Mouse (Mus musculus): ENCODE measurements around the gene Pdilt. TPM values are rescaled to one million over a fixed set of nuclear protein-coding genes. Genes with fewer than 3 reads are reported as not detected.

Gene Pdilt
- total and polyA plus RNA-seq, 2 experiments from 2014 or later = 0.07 TPM; not detected in 1

DNA sequence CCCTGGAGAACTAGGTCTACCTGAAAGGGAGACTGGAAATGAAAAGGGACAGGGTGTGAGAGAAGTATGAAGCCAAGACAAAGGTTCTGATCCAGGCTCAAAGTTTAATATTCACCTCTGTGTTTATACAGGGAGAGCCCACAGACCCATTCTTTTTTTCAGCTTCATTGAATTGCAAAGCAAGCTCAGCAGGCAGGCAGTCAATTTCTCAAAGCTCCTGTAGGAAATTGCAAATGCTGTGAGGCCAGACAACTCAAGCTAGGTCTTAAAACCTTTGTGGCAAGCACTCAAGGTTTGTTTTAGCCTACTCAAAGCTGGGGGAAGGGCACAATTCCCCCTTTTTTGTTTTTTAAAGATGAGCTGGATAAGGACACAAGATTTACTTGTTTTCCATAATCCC, 22.3 kb upstream of the Pdilt start:
- Histone ChIP-seq H3K9me3 (ENCODE audit: low read length) (no peaks in the 10 kb centered on the region), H3K27me3 (ENCODE audit: insufficient read depth, low read length) (no peaks in the 10 kb centered on the region), H3K4me3 (ENCODE audit: low read depth, low read length) (no peak overlapping the region), H3K27ac (ENCODE audit: low read depth, low read length) (no peak overlapping the region), H3K9ac (no peak overlapping the region), H3K36me3 (ENCODE audit: insufficient read depth) (no peaks in the 10 kb centered on the region), H3K4me2 (ENCODE audit: low read depth) (no peak overlapping the region), H3K4me1 (ENCODE audit: insufficient read depth) (no peaks in the 10 kb centered on the region)
- TF ChIP-seq CTCF (IDR thresholded peaks at IDR 0.05; ENCODE audit: low read depth) = no peak
- DNase-seq (no peak), ATAC-seq (no peak)

DNA sequence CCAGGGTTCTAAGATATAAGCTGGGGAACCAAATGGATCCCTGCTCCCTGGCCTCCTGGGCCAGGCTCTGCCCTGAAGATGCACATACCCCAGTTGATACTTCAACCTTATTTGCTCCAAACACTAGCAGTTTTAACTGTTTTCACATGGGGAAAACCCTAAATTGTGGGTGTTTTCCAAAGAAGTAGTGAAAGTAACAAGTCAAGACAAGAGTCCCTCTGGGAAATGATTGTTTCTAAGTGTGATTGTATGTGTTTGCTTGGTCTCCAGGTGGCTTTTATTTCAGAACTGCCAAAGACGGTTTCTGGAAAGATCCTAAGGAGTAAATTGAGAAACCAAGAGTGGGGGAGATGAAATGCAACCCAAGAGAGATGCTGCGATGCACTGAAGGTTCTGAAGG, 19.2 kb upstream of the Pdilt start:
- no peak overlapping the region for H3K27ac ChIP-seq (ENCODE audit: low read depth, low read length)
- H3K36me3 ChIP-seq (ENCODE audit: insufficient read depth) = no peaks in the 10 kb centered on the region
- H3K4me3 ChIP-seq (ENCODE audit: low read depth, low read length) = no peak overlapping the region
- no peak overlapping the region for H3K9ac ChIP-seq
- no peak for TF ChIP-seq CTCF (IDR thresholded peaks at IDR 0.05; ENCODE audit: low read depth)
- H3K4me1 ChIP-seq (ENCODE audit: insufficient read depth) = no peaks in the 10 kb centered on the region
- no peak for DNase-seq
- 86% methylated on average over 2 of the region's 2 CpGs for WGBS
- H3K9me3 ChIP-seq (ENCODE audit: low read length) = no peaks in the 10 kb centered on the region
- H3K4me2 ChIP-seq (ENCODE audit: low read depth) = no peak overlapping the region
- no peak for ATAC-seq
- no peaks in the 10 kb centered on the region for H3K27me3 ChIP-seq (ENCODE audit: insufficient read depth, low read length)

DNA sequence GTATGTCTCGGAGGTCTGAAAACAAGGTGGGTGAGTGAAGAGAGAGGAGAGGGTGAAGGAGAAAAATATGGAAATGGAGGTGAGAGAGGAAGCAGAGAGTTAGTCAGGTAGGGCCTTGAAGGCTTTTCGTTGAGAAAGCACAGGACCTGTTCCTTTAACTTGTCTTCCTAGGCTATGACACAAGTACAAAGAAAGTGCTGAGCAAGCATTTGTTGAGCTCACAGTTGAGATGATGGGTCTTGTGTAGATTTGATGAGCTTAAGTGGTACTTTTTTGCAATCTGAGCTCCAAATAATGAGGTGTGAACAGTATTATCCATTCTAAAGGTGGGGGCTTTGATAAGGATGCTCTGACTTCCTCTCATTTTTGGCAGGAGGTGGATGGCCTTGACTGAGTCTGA, 11.1 kb upstream of the Pdilt start:
- Histone ChIP-seq H3K9ac (no peak overlapping the region), H3K27ac (ENCODE audit: low read depth, low read length) (no peak overlapping the region), H3K4me1 (ENCODE audit: insufficient read depth) (no peaks in the 10 kb centered on the region), H3K4me2 (ENCODE audit: low read depth) (no peak overlapping the region), H3K27me3 (ENCODE audit: insufficient read depth, low read length) (no peaks in the 10 kb centered on the region), H3K4me3 (ENCODE audit: low read depth, low read length) (no peak overlapping the region), H3K9me3 (ENCODE audit: low read length) (no peaks in the 10 kb centered on the region), H3K36me3 (ENCODE audit: insufficient read depth) (no peaks in the 10 kb centered on the region)
- no peak for TF ChIP-seq CTCF (IDR thresholded peaks at IDR 0.05; ENCODE audit: low read depth)
- DNase-seq (no peak), ATAC-seq (no peak)
- WGBS = 82% methylated on average over 2 of the region's 2 CpGs

DNA sequence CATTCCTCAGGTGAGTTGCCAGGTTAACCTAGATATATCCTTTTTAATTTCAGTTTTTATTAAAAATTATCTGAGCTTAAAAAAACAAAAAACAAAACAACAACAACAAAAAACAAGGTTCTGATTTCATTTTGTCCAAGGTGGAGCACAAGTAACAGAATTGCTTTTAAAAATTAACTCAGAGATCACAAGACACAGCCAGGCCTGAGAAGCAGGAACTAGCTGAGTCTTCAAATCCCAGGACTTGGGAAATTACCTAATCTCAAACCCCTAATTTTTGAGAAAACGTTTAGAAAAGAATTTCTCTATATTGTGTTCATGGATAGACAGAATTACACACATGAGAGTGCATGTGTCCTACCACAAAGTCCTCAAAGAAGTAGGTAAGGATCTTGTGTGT, 9.6 kb upstream of the Pdilt start:
- Histone ChIP-seq H3K4me3 (ENCODE audit: low read depth, low read length) (no peak overlapping the region), H3K9me3 (ENCODE audit: low read length) (no peaks in the 10 kb centered on the region), H3K4me2 (ENCODE audit: low read depth) (no peak overlapping the region), H3K4me1 (ENCODE audit: insufficient read depth) (no peaks in the 10 kb centered on the region), H3K27me3 (ENCODE audit: insufficient read depth, low read length) (no peaks in the 10 kb centered on the region), H3K36me3 (ENCODE audit: insufficient read depth) (no peaks in the 10 kb centered on the region), H3K27ac (ENCODE audit: low read depth, low read length) (no peak overlapping the region), H3K9ac (no peak overlapping the region)
- 52% methylated on average over 1 of the region's 1 CpGs for WGBS
- DNase-seq (no peak), ATAC-seq (no peak)
- TF ChIP-seq CTCF (IDR thresholded peaks at IDR 0.05; ENCODE audit: low read depth) = no peak

DNA sequence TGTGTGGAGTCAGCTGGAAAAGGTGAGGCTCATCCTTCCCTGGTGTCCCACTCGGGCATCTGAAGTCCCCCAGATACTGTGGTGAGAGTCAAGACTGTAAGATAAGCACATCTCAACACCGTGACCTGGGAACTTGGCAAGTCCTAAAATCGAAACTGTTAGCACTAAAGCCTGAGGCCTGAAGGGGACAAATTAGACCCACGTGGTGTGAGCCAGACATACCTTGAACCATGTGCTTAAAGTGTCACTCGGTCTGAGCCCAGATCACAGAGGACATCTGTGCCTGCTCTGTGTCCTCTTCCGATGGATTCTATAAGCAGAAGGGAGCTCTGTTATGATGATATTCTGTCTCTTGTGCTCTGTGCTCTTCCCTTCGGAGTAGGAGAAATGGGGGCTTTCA, 5.3 kb upstream of the Pdilt start:
- no peaks in the 10 kb centered on the region for H3K9me3 ChIP-seq (ENCODE audit: low read length)
- no peak overlapping the region for H3K4me2 ChIP-seq (ENCODE audit: low read depth)
- no peaks in the 10 kb centered on the region for H3K27me3 ChIP-seq (ENCODE audit: insufficient read depth, low read length)
- H3K4me3 ChIP-seq (ENCODE audit: low read depth, low read length) = no peak overlapping the region
- H3K36me3 ChIP-seq (ENCODE audit: insufficient read depth) = no peaks in the 10 kb centered on the region
- H3K9ac ChIP-seq = no peak overlapping the region
- no peak for DNase-seq
- no peaks in the 10 kb centered on the region for H3K4me1 ChIP-seq (ENCODE audit: insufficient read depth)
- 92% methylated on average over 7 of the region's 7 CpGs for WGBS
- TF ChIP-seq CTCF (IDR thresholded peaks at IDR 0.05; ENCODE audit: low read depth) = no peak
- H3K27ac ChIP-seq (ENCODE audit: low read depth, low read length) = no peak overlapping the region
- ATAC-seq = no peak

DNA sequence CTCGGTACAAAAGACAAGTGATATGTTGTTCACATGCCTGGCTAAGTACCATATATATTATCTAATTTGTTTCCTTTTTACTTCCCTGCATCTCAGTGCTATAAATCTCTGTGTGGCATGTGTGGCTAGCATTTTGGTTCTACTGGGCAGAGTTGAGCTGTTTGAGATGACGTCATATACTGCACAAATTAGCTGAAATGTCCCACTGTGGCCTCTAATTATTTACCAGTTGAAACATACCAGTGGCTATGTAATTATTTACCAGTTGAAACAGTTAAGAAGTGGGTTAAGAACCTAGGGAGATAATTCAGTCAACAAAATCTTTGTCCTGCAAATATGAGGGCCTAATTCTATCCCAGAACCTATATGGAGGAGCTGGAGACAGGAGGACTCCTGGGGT, 4.3 kb upstream of the Pdilt start:
- Histone ChIP-seq H3K9me3 (ENCODE audit: low read length) (no peaks in the 10 kb centered on the region), H3K4me2 (ENCODE audit: low read depth) (no peak overlapping the region), H3K27me3 (ENCODE audit: insufficient read depth, low read length) (no peaks in the 10 kb centered on the region), H3K4me3 (ENCODE audit: low read depth, low read length) (no peak overlapping the region), H3K36me3 (ENCODE audit: insufficient read depth) (no peaks in the 10 kb centered on the region), H3K9ac (no peak overlapping the region), H3K27ac (ENCODE audit: low read depth, low read length) (no peak overlapping the region), H3K4me1 (ENCODE audit: insufficient read depth) (no peaks in the 10 kb centered on the region)
- no peak for ATAC-seq
- 52% methylated on average over 2 of the region's 2 CpGs for WGBS
- no peak for TF ChIP-seq CTCF (IDR thresholded peaks at IDR 0.05; ENCODE audit: low read depth)
- DNase-seq = no peak

DNA sequence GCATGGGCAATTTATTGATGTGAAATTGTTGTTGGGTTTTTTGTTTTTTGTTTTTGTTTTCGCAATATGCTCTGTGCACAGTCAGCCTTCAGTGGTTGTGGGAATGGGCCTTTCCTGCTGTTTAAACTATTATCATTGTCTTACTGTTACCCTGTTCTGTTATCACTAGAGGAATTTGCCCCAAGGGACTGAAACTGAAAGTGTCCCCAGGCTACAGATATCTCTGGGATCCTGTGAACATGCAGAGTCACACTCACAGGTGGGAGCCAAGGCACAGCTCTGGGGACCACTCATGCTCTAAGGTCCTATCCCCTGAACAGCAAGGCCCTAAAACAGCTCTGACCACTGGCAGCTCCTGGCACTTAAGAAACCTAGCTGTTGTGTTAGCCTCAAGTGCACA, 3.8 kb upstream of the Pdilt start:
- DNase-seq = no peak
- 92% methylated on average over 1 of the region's 1 CpGs for WGBS

DNA sequence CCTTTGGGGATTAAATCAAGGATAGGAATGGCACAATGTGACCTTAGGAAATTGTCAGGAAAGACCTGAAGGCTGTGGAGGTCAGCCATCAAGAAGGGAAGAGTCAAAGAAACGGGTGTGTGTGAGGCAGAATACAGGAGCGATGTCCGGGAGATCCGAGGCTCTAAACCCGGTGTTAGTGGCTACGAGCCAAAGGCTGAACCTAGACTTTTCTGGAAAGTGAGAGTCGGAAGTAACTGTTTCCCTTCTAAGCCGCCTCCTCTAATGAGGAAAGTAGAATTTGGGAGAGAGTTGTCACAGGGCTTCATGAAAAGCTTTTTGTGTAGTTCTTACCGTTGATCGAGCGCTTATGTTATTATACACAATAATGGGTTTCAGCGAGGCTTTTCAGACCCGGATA, 3.2 kb upstream of the Pdilt start:
- H3K4me2 ChIP-seq (ENCODE audit: low read depth) = peak overlapping the region; percentile 19; the same call in 1 of the 2 replicates
- H3K4me1 ChIP-seq (ENCODE audit: insufficient read depth) = no peaks in the 10 kb centered on the region
- WGBS = 15% methylated on average over 13 of the region's 13 CpGs
- no peak overlapping the region for H3K4me3 ChIP-seq (ENCODE audit: low read depth, low read length)
- no peak for TF ChIP-seq CTCF (IDR thresholded peaks at IDR 0.05; ENCODE audit: low read depth)
- no peaks in the 10 kb centered on the region for H3K9me3 ChIP-seq (ENCODE audit: low read length)
- DNase-seq (no peak), ATAC-seq (no peak)
- H3K36me3 ChIP-seq (ENCODE audit: insufficient read depth) = no peaks in the 10 kb centered on the region
- no peaks in the 10 kb centered on the region for H3K27me3 ChIP-seq (ENCODE audit: insufficient read depth, low read length)
- H3K9ac ChIP-seq = no peak overlapping the region
- H3K27ac ChIP-seq (ENCODE audit: low read depth, low read length) = no peak overlapping the region

More for the DNA sequence above, 3.8 kb upstream of the Pdilt start:
- Histone ChIP-seq H3K36me3 (ENCODE audit: insufficient read depth) (no peaks in the 10 kb centered on the region), H3K9me3 (ENCODE audit: low read length) (no peaks in the 10 kb centered on the region), H3K4me2 (ENCODE audit: low read depth) (no peak overlapping the region), H3K4me3 (ENCODE audit: low read depth, low read length) (no peak overlapping the region), H3K27me3 (ENCODE audit: insufficient read depth, low read length) (no peaks in the 10 kb centered on the region), H3K9ac (no peak overlapping the region), H3K27ac (ENCODE audit: low read depth, low read length) (no peak overlapping the region), H3K4me1 (ENCODE audit: insufficient read depth) (no peaks in the 10 kb centered on the region)
- no peak for TF ChIP-seq CTCF (IDR thresholded peaks at IDR 0.05; ENCODE audit: low read depth)
- no peak for ATAC-seq
